Mouse (Mus musculus) limb, embryonic 12.5 days (tissue): ENCODE results near the gene Mapk8. TPM values are rescaled to one million over a fixed set of nuclear protein-coding genes. Genes with fewer than 3 reads are reported as not detected.
"Not testable (repeated sequence)": the region's sequence is repeated elsewhere in the genome, so short reads cannot be mapped to it uniquely, and the experiment has no call there.

Experiments used
- ATAC-seq: fragments of 200-750 bp; cut with Nextera tagmentation; 2 replicates; pipeline ENCODE4 v1.8.0; 2017; ENCODE audit warnings: low read depth, moderate TSS enrichment; ENCODE audit not compliant: insufficient number of reproducible peaks, insufficient read depth, low FRiP score, low TSS enrichment
- H3K27ac ChIP-seq: fragments of 300-500 bp; sonication (generic); 2 replicates; pipeline ENCODE4 v1.5.1; 2016; ENCODE audit warnings: mild to moderate bottlenecking, moderate library complexity
- H3K27me3 ChIP-seq: fragments of 300-500 bp; sonication (generic); 2 replicates; pipeline ENCODE4 v1.6.1; 2016; ENCODE audit warnings: mild to moderate bottlenecking, moderate library complexity
- H3K36me3 ChIP-seq: fragments of 300-500 bp; sonication (generic); 2 replicates; pipeline ENCODE4 v1.6.1; 2016; ENCODE audit warnings: mild to moderate bottlenecking, moderate library complexity
- H3K4me1 ChIP-seq: fragments of 300-500 bp; sonication (generic); replicated peaks from 2 replicates; pipeline ENCODE4 v1.6.1; 2016
- H3K4me2 ChIP-seq: fragments of 300-500 bp; sonication (generic); 2 replicates; pipeline ENCODE4 v1.6.1; 2016; ENCODE audit warnings: mild to moderate bottlenecking, moderate library complexity
- H3K4me3 ChIP-seq: fragments of 300-500 bp; sonication (generic); replicated peaks from 2 replicates; pipeline ENCODE4 v1.5.1; 2016; ENCODE audit warnings: mild to moderate bottlenecking
- H3K9ac ChIP-seq: fragments of 300-500 bp; sonication (generic); replicated peaks from 2 replicates; pipeline ENCODE4 v1.6.1; 2016; ENCODE audit warnings: mild to moderate bottlenecking, moderate library complexity
- H3K9me3 ChIP-seq: fragments of 300-500 bp; sonication (generic); 2 replicates; pipeline ENCODE4 v1.6.1; 2016; ENCODE audit warnings: mild to moderate bottlenecking, moderate library complexity
- WGBS: fragments of 180-500 bp; shearing (Covaris S2); methylation state at CpG from one replicate; pipeline ENCODE4 v1.1.7; 2016; 5-methylcytosine and 5-hydroxymethylcytosine counted together
- polyA plus RNA-seq: library from polyadenylated mRNA; unstranded; fragments of >200 nt; fragmentation: Nextera tagmentation; extraction: Ambion mirVana; gene quantifications from 2 replicates; pipeline ENCODE4 v1.2.1, GENCODE M21; 2016

Gene Mapk8
- polyA plus RNA-seq, 1 experiment from 2014 or later = 23.4 TPM

DNA sequence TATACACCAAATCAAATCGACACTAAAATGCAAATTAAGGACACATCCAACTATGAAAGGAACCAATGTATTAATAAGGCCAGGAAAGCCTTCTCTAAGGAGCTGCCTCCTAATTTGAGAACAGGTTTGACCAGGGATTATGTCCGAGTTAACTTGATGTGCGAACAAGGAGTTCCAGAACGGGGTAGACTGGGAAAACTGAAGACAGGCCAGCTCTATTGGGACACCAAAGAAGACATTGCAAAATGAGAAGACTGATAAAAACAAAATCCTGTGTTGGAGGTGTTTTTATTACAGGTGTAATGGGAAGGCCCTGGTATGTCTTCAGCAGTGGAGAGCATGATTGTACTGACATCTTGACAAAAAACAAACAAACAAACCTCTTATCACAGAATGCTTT lies 1.3 kb upstream of the Mapk8 start:
- no peaks in the 10 kb centered on the region for H3K9me3 ChIP-seq
- H3K4me3 ChIP-seq = no peak overlapping the region
- H3K27ac ChIP-seq = no peak overlapping the region
- peaks cover 8% of the 10 kb centered on the region for H3K4me1 ChIP-seq
- H3K27me3 ChIP-seq = peaks cover 4% of the 10 kb centered on the region
- no peak overlapping the region for H3K9ac ChIP-seq
- ATAC-seq = no peak
- no peak overlapping the region for H3K4me2 ChIP-seq
- no peaks in the 10 kb centered on the region for H3K36me3 ChIP-seq
- 86% methylated on average over 4 of the region's 4 CpGs for WGBS

DNA sequence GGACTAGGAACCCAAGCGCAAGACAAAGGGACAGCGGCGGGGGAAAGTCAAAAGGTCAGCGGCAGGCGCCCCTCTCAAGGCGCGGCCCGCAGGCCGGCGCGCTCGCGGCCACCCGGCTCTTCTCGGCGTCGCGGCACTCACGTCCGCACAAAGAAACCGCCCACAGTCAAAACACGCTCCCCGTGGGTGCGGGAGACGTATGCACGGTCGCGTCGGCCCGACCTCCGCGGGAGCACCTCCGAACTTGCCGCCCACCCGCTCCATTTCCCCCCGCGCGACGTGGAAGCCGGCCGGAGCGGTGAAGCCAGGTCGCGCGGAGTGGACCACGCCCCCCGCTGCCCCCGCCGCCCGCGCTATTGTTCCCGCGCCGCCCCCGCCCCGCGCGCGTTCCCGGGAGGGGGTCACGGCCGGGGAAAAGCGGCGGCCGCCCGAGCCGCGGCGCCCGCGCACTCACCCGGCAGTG lies 366 bp downstream of the Mapk8 start:
- under 1% methylated on average over 49 of the region's 72 CpGs for WGBS
- Histone ChIP-seq H3K4me3 (peak overlapping the region; percentile 81), H3K9ac (peak overlapping the region; percentile 92), H3K27ac (peak overlapping the region; percentile 97), H3K9me3 (no peaks in the 10 kb centered on the region), H3K36me3 (no peaks in the 10 kb centered on the region), H3K4me1 (peaks cover 8% of the 10 kb centered on the region), H3K27me3 (peaks cover 4% of the 10 kb centered on the region), H3K4me2 (peak overlapping the region; percentile 69)
- ATAC-seq = peak; percentile 23

DNA sequence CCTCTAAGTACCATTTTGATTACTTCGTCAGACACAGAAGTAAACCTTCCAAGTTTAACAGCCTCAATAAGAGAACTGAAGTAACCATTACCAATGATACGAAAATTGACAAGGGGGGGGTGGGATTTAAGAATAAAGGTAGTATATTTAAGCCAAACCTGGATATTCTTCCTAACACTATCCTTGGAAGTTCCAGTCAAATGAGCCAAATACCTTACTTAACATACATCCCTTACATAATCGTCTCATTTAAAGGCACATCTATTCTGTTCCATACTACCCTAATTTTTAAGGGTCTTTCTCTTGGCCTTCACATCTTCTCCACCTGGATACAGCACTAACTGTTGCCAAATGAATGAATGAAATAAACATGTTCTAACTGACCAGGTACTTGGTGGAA lies 996 bp downstream of the Mapk8 start:
- peaks cover 8% of the 10 kb centered on the region for H3K4me1 ChIP-seq
- H3K36me3 ChIP-seq = no peaks in the 10 kb centered on the region
- 39% methylated on average over 3 of the region's 3 CpGs for WGBS
- H3K9ac ChIP-seq = peak overlapping the region; percentile 92
- ATAC-seq = no peak
- H3K27ac ChIP-seq = no peak overlapping the region
- peak overlapping the region; percentile 69 for H3K4me2 ChIP-seq
- H3K27me3 ChIP-seq = peaks cover 4% of the 10 kb centered on the region; the same call in 1 of the 2 replicates
- no peaks in the 10 kb centered on the region for H3K9me3 ChIP-seq
- peak overlapping the region; percentile 81 for H3K4me3 ChIP-seq

DNA sequence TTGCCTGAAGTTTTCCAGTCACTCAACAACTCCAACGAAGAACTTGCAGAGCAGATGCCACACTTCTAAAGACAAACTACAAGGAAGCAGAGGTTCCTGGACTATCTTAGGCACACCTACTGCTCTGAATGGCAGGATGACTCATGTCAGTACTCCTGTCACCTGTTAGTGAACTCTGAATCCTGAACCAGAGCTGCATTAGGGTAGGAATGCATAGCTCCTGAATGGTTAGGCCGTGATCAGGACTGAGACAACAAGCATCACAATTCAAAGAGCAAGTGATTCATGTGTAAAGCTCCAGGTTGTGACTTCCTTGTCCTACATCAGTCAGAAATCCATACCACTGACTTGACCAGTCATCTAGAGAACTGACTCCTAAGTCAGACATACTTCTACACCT lies 3.2 kb downstream of the Mapk8 start:
- ATAC-seq = no peak
- Histone ChIP-seq H3K27ac (no peak overlapping the region), H3K27me3 (peaks cover 2% of the 10 kb centered on the region; the same call in 1 of the 2 replicates), H3K9ac (no peak overlapping the region), H3K4me3 (no peak overlapping the region), H3K4me2 (no peak overlapping the region), H3K4me1 (peaks cover 8% of the 10 kb centered on the region), H3K36me3 (no peaks in the 10 kb centered on the region), H3K9me3 (no peaks in the 10 kb centered on the region)
- 77% methylated on average over 2 of the region's 2 CpGs for WGBS

DNA sequence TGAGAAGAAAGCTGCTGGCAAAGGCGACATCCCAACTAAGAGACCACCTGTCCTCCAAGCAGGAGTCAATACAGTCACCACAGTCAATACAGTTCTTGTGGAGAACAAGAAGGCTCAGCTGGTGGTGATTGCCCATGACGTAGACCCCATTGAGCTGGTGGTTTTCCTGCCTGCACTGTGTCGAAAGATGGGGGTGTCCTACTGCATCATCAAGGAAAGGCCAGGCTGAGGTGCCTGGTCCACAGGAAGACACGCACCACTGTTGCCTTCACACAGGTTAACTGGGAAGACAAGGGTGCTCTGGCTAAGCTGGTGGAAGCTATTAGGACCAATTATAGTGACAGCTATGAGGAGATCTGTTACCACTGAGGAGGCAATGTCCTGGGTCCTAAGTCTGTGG lies 14.5 kb downstream of the Mapk8 start:
- H3K4me1 ChIP-seq, H3K9ac ChIP-seq, H3K4me2 ChIP-seq, H3K4me3 ChIP-seq, ATAC-seq, H3K27me3 ChIP-seq, H3K27ac ChIP-seq: not testable (repeated sequence)
- peaks cover 11% of the 10 kb centered on the region for H3K36me3 ChIP-seq
- WGBS = 87% methylated on average over 4 of the region's 4 CpGs
- peaks cover 12% of the 10 kb centered on the region for H3K9me3 ChIP-seq

DNA sequence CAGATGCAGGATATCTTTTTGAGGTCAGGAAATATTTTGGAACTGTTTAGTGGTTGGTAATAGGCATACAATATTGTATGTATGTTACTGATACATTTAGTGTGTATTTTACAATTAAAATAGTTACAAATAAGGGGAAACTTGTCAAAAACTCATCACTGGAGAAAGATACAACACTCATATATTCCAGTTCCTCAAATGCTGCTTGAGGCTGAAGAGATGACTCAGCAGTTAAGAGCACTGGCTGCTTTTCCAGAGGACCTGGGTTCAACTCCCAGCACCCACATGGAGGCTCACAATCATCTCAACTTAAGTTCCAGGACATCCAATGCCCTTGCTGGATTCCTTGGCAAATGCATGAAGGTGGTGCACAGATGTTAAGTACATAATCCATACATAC lies 22.8 kb downstream of the Mapk8 start:
- H3K4me2 ChIP-seq = no peak overlapping the region
- H3K9me3 ChIP-seq = no peaks in the 10 kb centered on the region
- ATAC-seq = no peak
- no peaks in the 10 kb centered on the region for H3K36me3 ChIP-seq
- no peak overlapping the region for H3K4me3 ChIP-seq
- 0 out of 2 replicates have a peak, but pooled peaks cover 4% of the 10 kb centered on the region for H3K4me1 ChIP-seq
- H3K27me3 ChIP-seq = no peaks in the 10 kb centered on the region
- no peak overlapping the region for H3K9ac ChIP-seq
- H3K27ac ChIP-seq = no peak overlapping the region

DNA sequence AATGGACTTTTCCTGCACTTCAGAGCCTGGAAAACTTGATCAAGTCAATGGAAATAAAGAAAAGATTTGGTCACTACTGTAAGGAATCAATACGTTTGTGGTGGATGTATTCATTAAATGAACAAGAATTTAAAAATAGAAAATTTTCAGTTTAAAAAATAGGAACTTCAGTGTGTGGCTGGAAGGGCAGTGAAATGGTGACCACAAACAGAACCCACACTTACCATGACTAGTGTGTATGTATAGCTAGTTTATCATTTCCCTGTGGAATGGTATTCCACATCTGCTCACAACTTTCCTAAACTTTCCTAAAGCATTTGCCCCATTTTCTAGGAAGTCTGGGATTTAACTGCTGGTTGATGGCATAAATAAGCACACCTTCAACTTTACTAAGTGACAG lies 24.0 kb downstream of the Mapk8 start:
- Histone ChIP-seq H3K4me3 (no peak overlapping the region), H3K4me2 (no peak overlapping the region), H3K9me3 (no peaks in the 10 kb centered on the region), H3K27ac (no peak overlapping the region), H3K9ac (no peak overlapping the region), H3K4me1 (0 out of 2 replicates have a peak, but pooled peaks cover 4% of the 10 kb centered on the region), H3K36me3 (no peaks in the 10 kb centered on the region), H3K27me3 (no peaks in the 10 kb centered on the region)
- no peak for ATAC-seq
- WGBS = 91% methylated on average over 1 of the region's 1 CpGs

DNA sequence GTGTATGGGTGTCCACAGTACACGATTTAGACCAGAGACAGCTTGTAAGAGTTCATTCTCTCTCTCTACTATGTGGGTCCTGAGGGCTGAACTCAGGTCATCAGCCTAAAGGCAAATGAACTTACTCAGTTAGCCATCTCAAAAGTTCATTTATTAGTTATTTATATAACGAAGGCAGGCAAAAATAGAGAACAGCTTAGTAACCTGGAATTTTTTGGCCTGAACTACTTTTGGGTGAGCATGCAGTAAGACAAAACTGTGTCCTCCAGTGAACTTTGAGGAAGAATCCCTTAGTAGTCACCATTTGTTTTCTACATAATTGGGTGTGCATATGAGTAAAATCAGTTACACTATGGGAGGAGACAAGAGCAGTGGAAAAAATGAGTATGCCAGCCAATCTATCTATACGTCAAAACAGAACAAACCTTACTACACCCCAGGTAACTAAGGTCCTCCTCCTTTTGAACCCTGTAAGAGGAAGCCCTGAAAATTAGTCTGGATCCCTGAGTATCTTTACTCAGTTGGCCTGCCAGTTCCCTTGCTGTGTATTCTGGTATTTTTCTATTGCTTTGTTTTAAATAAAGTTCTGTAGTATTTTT lies 28.5 kb downstream of the Mapk8 start:
- ATAC-seq = no peak
- H3K27ac ChIP-seq = no peak overlapping the region
- H3K27me3 ChIP-seq = no peaks in the 10 kb centered on the region
- 90% methylated on average over 3 of the region's 3 CpGs for WGBS
- H3K9ac ChIP-seq = no peak overlapping the region
- H3K4me2 ChIP-seq = no peak overlapping the region
- H3K36me3 ChIP-seq = no peaks in the 10 kb centered on the region
- H3K4me1 ChIP-seq = 0 out of 2 replicates have a peak, but pooled peaks cover 4% of the 10 kb centered on the region
- no peak overlapping the region for H3K4me3 ChIP-seq
- H3K9me3 ChIP-seq = no peaks in the 10 kb centered on the region

DNA sequence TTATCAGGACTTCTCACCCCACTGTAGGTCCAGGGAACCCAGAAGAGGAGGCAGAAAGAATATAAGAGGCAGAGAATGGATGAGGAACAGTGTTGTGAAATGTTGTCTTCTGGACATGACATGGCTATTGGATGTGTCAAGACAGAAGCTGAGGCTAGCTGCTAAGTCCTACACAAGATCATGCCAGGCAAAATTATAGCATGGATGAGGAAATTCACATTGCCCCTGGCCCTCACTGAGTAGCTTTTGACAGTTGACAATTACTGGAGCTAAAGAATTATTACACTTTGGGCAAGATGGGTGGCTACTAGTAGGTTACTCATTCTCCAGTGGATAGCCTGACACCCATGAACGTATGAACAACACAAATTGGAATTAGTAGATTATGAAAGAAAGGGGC lies 31.2 kb downstream of the Mapk8 start:
- no peaks in the 10 kb centered on the region for H3K9me3 ChIP-seq
- H3K4me1 ChIP-seq = 0 out of 2 replicates have a peak, but pooled peaks cover 1% of the 10 kb centered on the region
- ATAC-seq = no peak
- H3K36me3 ChIP-seq = peaks cover 2% of the 10 kb centered on the region; the same call in 1 of the 2 replicates
- no peaks in the 10 kb centered on the region for H3K27me3 ChIP-seq
- H3K9ac ChIP-seq = no peak overlapping the region
- no peak overlapping the region for H3K4me2 ChIP-seq
- H3K4me3 ChIP-seq = no peak overlapping the region
- no peak overlapping the region for H3K27ac ChIP-seq
- WGBS = 83% methylated on average over 1 of the region's 1 CpGs

DNA sequence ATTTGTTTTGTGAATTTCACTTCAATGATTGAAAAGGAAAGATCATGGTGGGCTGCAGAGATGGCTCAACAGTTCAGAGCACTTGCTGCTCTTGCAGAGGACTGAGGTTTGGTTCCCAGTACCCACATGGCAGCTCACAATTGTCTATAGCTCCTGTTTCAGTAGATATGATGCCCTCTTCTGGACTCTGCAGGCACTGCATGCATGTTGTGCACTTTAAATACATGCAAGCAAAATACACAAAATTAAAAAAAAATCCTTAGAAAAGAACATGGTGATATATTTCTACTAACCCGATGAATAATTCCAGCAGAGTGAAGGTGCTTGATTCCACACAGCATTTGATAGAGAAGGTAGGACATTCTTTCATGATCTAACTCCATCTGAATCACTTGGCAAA lies 44.6 kb downstream of the Mapk8 start:
- WGBS = 95% methylated on average over 1 of the region's 1 CpGs
- H3K4me2 ChIP-seq = no peak overlapping the region
- ATAC-seq = no peak
- H3K9me3 ChIP-seq = no peaks in the 10 kb centered on the region
- no peak overlapping the region for H3K4me3 ChIP-seq
- H3K27ac ChIP-seq = no peak overlapping the region
- H3K4me1 ChIP-seq = no peaks in the 10 kb centered on the region
- peaks cover 29% of the 10 kb centered on the region for H3K36me3 ChIP-seq
- H3K9ac ChIP-seq = no peak overlapping the region
- H3K27me3 ChIP-seq = no peaks in the 10 kb centered on the region

DNA sequence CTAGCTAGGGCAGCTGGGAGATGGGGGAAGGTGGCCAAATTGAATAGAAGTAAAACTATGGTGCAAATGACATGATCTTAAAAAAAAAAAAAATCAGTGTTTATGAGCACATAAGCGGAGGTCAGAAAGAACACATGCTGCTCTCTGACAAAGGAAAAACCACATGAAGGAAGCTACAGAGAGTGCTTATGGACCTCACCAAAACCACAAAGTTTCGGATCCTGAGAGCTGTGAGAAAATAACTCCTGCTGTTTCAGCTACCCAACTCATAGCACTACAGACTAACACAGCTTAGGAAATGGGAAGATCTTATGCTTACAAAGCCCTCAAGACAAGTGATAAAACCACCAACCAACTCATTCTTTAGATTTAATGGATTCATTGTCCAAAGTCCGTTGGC lies 46.9 kb downstream of the Mapk8 start:
- Histone ChIP-seq H3K4me1 (no peaks in the 10 kb centered on the region), H3K9me3 (no peaks in the 10 kb centered on the region), H3K4me2 (no peak overlapping the region), H3K27me3 (no peaks in the 10 kb centered on the region), H3K4me3 (no peak overlapping the region), H3K27ac (no peak overlapping the region), H3K36me3 (peaks cover 23% of the 10 kb centered on the region), H3K9ac (no peak overlapping the region)
- ATAC-seq = no peak
- WGBS = 81% methylated on average over 3 of the region's 3 CpGs
